Mouse (Mus musculus) liver, adult 2 months (tissue): Measurements from ENCODE around the gene Mgea5. TPM values are rescaled to one million over a fixed set of nuclear protein-coding genes. Genes with fewer than 3 reads are reported as not detected.

ENCODE experiments used
- DNase-seq: peaks from one replicate; pipeline ENCODE4 v3.0.0-alpha.2; 2011; ENCODE audit warnings: low read depth, low spot score; ENCODE audit errors: extremely low read depth
- H3K27ac ChIP-seq: fragments of 200-500 bp; replicated peaks from 2 replicates; pipeline ENCODE4 v1.5.1; 2012; ENCODE audit warnings: low read depth, mild to moderate bottlenecking, control low read depth, inconsistent platforms, low read length; ENCODE audit not compliant: insufficient read depth
- H3K27me3 ChIP-seq: fragments of 200-500 bp; 2 replicates; pipeline ENCODE4 v1.6.1; 2012; ENCODE audit warnings: mild to moderate bottlenecking, moderate library complexity, low read length, inconsistent platforms; ENCODE audit not compliant: control insufficient read depth, insufficient read depth
- H3K36me3 ChIP-seq: fragments of 200-500 bp; 2 replicates; pipeline ENCODE4 v1.6.1; 2012; ENCODE audit warnings: low read length, inconsistent platforms; ENCODE audit not compliant: control insufficient read depth, insufficient read depth
- H3K4me1 ChIP-seq: fragments of 200-500 bp; 2 replicates; pipeline ENCODE4 v1.6.1; 2011; ENCODE audit warnings: low read length; ENCODE audit not compliant: control insufficient read depth, insufficient read depth
- H3K4me3 ChIP-seq: fragments of 200-500 bp; 2 replicates; pipeline ENCODE4 v1.5.1; 2011; ENCODE audit warnings: low read depth, mild to moderate bottlenecking, control low read depth, low read length, moderate library complexity; ENCODE audit not compliant: insufficient read depth
- H3K79me2 ChIP-seq: fragments of 200-500 bp; 2 replicates; pipeline ENCODE4 v1.6.1; 2012; ENCODE audit warnings: inconsistent platforms, mild to moderate bottlenecking, low read length, moderate library complexity; ENCODE audit not compliant: control insufficient read depth, insufficient read depth
- H3K9ac ChIP-seq: fragments of 200-500 bp; 2 replicates; pipeline ENCODE4 v1.6.1; 2012; ENCODE audit warnings: low read depth, mild to moderate bottlenecking, control low read depth, inconsistent platforms, low read length
- CTCF ChIP-seq: fragments of 200-500 bp; IDR thresholded peaks from 2 replicates; pipeline ENCODE4 v1.5.1; 2011; ENCODE audit warnings: low read depth, low read length, control low read depth
- POLR2A ChIP-seq: fragments of 200-500 bp; IDR thresholded peaks from 2 replicates; pipeline ENCODE4 v1.6.1; 2011; ENCODE audit warnings: low read length, control low read depth; ENCODE audit not compliant: insufficient read depth; ENCODE audit errors: extremely low read depth
- WGBS: fragments of 180-500 bp; shearing (Covaris S2); methylation state at CpG from one replicate; pipeline ENCODE4 v1.1.7; 2018; 5-methylcytosine and 5-hydroxymethylcytosine counted together
- polyA plus RNA-seq: library from polyadenylated mRNA; depleted of rRNA; stranded (reverse); fragments of >200 nt; gene quantifications from 2 replicates; pipeline ENCODE4 v1.2.3, GENCODE M21; 2012
- total RNA-seq: library from RNA; depleted of rRNA; stranded (reverse); fragments of >200 nt; gene quantifications from 2 replicates; pipeline ENCODE4 v1.2.3, GENCODE M21; 2014

The Mgea5 gene
- total and polyA plus RNA-seq, 2 experiments = 11.1 to 44.3 TPM

DNA sequence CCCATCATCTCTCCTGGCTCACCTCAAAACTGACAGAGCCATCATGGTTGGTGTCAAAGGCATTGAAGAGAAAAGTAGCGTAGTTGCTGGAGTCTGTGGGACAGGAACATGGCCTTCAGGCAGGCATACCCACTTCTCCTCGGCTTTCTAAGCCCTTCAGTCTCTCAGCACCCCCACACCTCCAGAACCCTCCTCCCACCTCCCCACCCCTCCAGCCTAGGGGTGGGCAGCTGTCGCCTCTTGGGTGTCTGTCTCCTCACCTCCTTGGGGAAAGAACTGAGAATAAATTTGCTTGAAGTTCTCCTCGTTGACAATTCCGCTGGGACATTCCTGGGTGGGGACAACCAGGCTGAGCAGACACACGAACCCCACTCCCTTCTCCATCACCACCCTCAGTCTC, 11.1 kb upstream of the Mgea5 start:
- Histone ChIP-seq H3K36me3 (no peaks in the 10 kb centered on the region), H3K4me3 (no peak overlapping the region), H3K9ac (no peak overlapping the region), H3K79me2 (no peaks in the 10 kb centered on the region), H3K27ac (no peak overlapping the region), H3K4me1 (no peaks in the 10 kb centered on the region), H3K27me3 (no peaks in the 10 kb centered on the region; the same call in 1 of the 2 replicates)
- no peak for DNase-seq
- TF ChIP-seq POLR2A (no peak), CTCF (no peak)
- 80% methylated on average over 6 of the region's 6 CpGs for WGBS

DNA sequence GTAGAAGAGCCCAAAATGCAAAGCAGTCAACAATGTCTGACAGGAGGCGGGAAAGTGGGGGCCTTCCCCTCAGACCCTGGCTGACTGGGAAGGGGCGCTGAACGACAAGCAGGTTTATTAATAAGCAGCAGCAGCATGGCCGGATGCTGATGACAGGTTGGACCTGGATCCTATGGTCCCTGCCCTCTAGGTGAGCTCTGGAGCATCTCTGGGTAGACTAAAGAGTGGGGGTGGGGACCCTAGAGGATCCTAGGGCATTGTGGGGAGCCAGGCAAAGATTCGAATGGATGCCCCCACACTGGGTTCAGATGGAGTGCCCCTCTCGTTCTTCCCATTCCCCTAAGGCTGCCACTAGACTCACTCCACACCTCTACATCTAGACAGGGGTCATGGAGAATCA, 8.8 kb upstream of the Mgea5 start:
- H3K27me3 ChIP-seq = no peaks in the 10 kb centered on the region; the same call in 1 of the 2 replicates
- no peak overlapping the region for H3K4me3 ChIP-seq
- DNase-seq = no peak
- no peaks in the 10 kb centered on the region for H3K36me3 ChIP-seq
- no peak overlapping the region for H3K9ac ChIP-seq
- no peaks in the 10 kb centered on the region for H3K79me2 ChIP-seq
- no peak overlapping the region for H3K27ac ChIP-seq
- H3K4me1 ChIP-seq = no peaks in the 10 kb centered on the region
- TF ChIP-seq POLR2A (no peak), CTCF (no peak)
- 83% methylated on average over 6 of the region's 6 CpGs for WGBS

DNA sequence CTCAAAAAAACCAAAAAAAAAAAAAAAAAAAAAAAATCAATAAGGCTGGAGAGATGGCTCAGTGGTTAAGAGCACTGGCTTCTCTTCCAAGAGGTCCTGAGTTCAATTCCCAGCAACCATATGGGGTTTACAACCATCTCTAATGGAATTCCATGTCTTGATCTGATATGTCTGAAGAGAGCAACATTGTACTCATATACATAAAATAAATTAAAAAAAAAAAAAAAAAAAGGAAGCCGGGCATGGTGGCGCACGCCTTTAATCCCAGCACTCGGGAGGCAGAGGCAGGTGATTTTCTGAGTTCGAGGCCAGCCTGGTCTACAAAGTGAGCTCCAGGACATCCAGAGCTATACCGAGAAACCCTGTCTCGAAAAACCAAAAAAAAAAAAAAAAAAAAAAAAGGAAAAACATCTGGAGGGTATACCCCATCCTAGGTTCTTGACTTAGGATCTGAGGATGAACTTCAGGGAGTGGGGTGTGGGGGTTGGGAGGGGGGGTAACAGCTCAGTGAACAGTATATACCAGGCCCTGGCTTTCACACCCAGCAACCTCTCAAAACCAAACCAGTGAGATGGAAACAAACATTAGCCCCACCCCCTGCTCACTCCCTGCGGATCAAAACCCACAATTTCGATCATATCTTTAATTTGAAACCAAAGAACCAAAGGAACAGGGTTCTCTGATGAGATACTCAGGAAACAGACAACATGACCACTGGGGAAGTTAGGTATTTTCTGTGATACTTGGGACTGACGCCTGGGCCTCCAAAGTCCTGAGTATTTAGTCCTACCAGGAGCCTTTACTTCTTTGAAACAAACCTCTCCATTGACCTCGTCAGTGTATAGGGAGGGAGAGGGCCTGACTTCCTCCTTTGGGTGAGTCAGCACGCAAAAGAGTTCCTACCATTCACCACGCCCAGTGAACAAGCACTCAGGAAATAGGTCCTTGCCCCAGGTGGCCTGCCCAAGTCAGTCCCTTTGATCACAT, 6.5 kb upstream of the Mgea5 start:
- Histone ChIP-seq H3K36me3 (no peaks in the 10 kb centered on the region), H3K4me1 (no peaks in the 10 kb centered on the region), H3K4me3 (no peak overlapping the region), H3K9ac (no peak overlapping the region), H3K27ac (no peak overlapping the region), H3K79me2 (no peaks in the 10 kb centered on the region), H3K27me3 (no peaks in the 10 kb centered on the region)
- no peak for TF ChIP-seq POLR2A
- TF ChIP-seq CTCF = no peak
- WGBS = 86% methylated on average over 13 of the region's 13 CpGs
- no peak for DNase-seq

DNA sequence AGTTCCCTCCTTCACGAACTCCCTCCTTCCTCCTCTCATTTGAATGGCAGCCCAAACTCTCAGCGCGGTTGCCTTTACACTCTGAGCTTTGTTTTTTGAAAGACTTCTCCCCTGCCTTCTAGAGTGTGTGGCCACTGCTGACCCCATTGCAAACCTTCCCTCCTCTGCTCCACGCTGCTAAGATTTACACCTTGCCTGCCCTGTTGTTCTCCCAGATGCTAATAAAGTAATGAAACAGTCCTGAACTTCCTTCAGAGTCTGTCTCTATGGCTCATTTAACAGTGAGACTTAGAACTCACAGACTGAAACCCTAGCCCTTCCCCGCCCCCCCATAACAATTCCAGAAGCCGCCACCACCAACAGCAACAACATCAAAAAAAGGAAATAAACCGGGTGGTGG, 5.7 kb upstream of the Mgea5 start:
- Histone ChIP-seq H3K27ac (no peak overlapping the region), H3K9ac (no peak overlapping the region), H3K36me3 (no peaks in the 10 kb centered on the region), H3K4me1 (no peaks in the 10 kb centered on the region), H3K79me2 (no peaks in the 10 kb centered on the region), H3K27me3 (no peaks in the 10 kb centered on the region), H3K4me3 (no peak overlapping the region)
- WGBS = 89% methylated on average over 7 of the region's 7 CpGs
- no peak for DNase-seq
- TF ChIP-seq CTCF (no peak), POLR2A (no peak)

DNA sequence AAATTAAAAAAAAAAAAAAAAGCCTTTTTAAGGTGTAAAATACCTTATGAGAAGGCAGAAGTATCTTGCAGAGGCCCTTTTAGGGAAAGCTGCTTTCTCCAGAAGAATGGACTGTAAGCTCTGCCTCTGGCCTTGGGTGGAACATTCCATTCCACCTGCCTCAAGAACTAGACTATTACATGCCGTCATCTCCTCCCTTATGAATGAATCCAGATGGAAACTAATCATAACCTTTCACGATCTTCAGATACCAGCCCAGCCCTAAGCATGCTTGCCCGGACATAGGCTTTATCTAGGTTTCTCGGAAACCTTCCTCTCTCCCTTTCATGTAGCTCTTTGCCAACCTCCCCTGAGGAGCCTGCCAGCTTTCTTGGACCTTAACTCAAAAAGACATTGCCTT, 4.7 kb upstream of the Mgea5 start:
- peaks cover 4% of the 10 kb centered on the region for H3K4me1 ChIP-seq
- H3K36me3 ChIP-seq = no peaks in the 10 kb centered on the region
- no peak overlapping the region for H3K9ac ChIP-seq
- WGBS = 88% methylated on average over 4 of the region's 4 CpGs
- H3K4me3 ChIP-seq = no peak overlapping the region
- H3K27me3 ChIP-seq = no peaks in the 10 kb centered on the region
- TF ChIP-seq POLR2A = no peak
- TF ChIP-seq CTCF = no peak
- H3K79me2 ChIP-seq = no peaks in the 10 kb centered on the region
- DNase-seq = no peak
- no peak overlapping the region for H3K27ac ChIP-seq

DNA sequence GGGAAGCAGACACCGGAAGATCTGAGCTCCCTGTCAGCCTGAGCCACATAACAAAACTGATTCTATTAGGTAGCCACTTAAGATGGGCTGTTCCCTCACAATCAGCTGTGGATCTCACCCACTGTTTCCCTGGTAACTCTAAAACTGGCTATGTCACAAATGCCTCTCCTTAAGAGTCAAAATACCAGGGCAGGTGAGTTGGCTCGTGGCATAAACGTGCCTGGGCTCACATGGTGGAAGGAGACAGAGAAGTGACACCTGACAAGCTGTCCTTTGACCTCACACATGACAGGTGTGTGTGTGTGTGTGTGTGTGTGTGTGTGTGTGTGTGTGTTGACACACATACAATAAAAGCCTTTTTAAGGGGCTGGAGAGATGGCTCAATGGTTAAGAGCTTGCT, 3.8 kb upstream of the Mgea5 start:
- Histone ChIP-seq H3K4me1 (peaks cover 4% of the 10 kb centered on the region), H3K4me3 (no peak overlapping the region), H3K79me2 (peaks cover 7% of the 10 kb centered on the region), H3K27me3 (no peaks in the 10 kb centered on the region), H3K36me3 (no peaks in the 10 kb centered on the region), H3K9ac (no peak overlapping the region), H3K27ac (no peak overlapping the region)
- TF ChIP-seq CTCF (no peak), POLR2A (no peak)
- DNase-seq = no peak
- WGBS = 72% methylated on average over 3 of the region's 3 CpGs
